Mouse (Mus musculus) skeletal muscle tissue, adult 2 months (tissue): ENCODE results near the gene Rhobtb3.
"Not testable (repeated sequence)": the region's sequence is repeated elsewhere in the genome, so short reads cannot be mapped to it uniquely, and the experiment has no call there.

Experiments used
- DNase-seq: peaks from one replicate; pipeline ENCODE4 v3.0.0-alpha.2; 2012; ENCODE audit warnings: low read depth, low spot score

Rhobtb3 gene

DNA sequence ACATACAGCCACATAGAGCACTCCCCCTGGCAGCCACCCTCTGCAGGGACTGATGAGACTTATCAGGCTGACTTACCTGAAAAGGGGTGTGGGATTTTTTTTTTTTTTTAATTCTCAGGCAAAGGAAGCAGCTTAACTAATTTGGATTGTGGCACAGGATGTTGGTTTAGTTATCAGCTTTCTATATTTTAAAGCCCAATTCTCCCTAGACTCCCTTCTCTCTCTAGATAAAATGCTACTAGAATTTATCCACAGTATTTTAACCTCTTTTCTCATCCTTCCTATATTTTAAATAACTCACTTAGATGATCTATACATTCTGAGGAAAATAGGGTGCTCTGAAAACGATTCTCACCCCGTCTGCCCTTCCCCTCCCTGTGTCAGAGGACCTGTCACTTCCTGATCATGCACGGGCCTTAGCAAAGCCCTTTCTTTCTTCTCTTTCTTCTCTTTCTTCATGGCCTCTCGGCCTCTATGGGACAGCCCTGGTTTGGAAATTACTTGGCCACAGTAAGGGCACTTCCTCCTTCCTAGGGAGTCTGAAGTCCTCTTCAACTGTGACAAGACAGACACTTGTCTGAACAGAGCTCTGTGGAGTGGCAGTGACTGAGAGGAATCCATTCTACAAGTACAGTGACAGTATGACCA is 98.1 kb downstream of the Rhobtb3 start:
- no peak for DNase-seq

DNA sequence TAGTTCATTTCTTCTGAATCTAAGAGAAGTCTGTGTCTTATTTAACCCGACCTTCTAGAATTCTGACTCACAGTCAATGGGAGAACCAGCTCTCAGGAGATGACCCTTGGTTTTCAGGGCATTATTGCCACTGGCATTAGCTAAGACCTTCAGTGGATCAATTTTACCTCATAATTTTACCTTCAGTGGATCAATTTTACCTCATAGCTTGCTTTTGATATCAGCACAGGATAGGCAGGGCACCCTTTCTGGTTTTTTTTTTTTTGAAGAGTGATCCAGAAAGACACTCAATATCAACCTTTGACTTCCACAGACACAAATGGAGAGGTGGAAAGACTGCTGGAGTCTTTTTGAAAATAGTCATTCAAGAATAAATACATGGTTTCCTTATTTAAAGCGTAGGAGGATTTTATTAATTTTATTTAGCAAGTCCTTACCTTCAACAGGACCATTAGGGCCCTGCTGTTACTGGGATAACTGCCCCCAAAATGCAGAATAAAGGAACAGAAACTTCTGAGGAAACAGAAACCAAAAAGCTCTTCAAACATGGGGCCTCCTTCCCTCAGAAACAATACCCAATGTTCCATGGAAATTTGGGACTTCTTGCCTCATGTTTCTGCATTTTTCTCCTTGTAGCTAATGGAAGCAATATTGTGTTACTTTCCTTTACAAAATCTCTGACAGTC is 98.7 kb downstream of the Rhobtb3 start:
- DNase-seq, result no peak

DNA sequence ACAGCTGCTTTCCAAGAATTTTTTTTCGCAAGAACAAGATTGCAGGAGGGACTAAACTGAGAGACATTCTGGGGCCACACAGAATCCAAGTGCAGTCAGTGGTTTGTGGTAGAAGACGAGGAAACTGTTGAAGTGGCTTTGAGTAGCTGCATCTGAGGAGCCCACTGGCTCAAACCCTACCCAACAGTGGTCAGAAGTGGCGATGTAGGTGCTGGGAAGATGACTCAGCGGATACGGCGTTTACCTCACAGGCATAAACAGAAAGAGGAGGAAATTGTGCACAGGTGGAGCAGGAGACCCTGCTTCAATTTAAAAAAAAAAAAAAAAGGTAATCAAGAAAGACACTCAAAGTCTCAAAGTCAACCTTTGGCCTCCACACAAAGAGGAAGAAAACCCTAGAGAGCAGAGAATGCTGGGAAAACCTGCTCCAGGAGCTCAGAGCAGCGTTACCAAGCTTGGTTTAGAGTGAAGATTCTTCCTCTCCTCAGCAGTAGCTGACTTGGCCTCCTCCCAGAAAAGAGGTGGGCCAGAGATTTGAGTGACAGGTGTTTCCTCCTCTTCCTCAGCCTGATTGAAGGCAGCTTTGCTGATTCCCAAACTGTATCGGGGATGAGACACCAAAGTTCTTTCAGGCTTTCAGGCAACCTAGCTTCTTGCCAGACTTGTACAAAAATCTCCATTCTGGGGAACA is 99.6 kb downstream of the Rhobtb3 start:
- no peak for DNase-seq

DNA sequence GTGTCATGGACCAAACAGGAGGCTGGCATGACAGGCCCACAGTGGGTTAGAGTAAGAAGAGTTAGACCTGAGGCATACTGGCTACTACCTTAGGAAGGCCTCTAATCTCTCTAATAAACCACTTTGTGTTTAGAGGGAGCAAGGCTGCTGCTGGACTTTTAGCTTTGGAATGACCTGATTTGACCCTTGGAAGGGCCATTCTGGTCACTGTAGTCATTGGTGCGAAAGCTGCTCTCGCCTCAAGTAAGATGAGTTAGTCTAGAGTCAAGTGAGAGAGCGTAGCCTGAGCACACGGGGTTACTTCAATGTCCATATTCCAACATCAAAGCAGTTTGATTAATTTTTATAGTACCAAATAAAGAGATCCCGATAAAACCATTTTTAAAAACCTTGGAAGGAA is 100.4 kb downstream of the Rhobtb3 start:
- no peak for DNase-seq

DNA sequence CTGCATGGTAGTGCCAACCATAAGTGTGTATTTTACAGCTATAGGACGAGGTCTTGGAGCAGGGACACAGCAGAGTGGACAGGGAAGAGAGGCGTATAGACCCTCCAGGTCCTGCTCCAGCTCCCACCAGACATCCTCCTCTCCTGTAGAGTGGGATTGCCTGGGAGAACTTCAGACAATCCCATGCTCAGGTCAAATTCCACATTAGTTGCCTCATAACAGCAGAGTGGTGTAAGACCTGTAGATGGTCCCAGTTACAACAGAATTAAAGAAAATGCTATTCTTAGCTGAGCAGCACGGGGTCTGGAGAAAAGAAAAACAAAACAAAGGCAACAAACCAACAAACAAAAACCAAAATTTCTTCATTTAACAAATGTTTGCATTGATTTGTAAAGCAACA is 101.8 kb downstream of the Rhobtb3 start:
- DNase-seq, result no peak

DNA sequence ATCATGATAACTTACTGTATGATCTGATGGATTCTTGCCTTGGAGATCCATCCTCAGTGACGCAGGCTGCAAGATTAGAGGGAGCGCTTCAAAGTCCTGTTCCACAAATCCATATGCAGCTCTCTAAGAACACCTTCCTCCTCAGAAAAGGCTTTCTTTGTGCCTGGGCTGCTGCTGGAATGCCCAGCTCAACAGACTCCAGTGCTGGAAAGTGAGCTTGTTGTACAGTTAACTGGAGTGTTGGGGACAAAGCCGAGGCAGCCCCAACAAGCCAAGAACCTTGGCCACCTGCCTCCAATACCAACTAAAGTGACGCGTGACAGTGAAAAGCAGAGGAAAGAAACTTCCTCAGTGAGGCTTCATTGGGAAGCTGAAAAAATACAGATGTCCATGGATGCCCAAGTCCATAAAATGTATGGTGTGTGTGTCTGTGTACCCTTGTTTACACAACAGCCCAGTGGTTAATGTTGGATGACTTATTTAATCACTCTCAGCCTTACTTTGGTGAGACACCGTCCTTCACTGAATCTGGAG is 102.9 kb downstream of the Rhobtb3 start:
- no peak for DNase-seq

DNA sequence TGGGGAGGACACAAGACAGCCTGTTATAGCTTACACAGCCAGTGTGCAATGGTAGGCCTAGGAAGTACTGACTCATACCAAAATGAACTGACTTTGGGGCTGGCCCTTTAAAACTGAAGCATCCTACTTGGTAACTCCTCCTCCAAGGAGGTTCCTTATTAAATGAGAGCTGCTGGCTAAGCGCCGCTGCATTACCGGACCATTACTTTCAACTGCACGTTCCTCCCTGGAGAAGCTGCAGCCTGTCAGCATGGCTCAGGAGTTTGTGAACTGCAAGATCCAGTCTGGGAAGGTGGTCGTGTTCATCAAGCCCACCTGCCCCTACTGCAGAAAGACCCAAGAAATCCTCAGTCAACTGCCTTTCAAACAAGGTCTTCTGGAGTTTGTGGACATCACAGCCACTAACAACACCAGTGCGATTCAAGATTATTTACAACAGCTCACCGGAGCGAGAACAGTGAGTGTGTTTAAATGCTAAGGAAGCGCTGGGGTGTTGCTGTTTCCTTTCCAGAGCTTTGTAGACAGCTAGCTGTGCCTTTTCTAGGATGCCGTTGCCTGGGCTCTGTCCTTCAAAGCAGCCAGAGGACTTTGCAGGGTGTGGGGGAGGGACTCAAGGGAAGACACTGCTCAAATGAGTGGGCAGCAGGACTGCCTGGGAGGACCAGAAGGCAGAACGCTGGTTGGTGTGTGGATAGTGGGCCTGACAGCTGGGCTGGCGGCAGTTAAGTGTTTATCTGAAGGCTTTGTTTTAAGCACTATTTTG is 103.8 kb downstream of the Rhobtb3 start, which contains the start of gene Glrx:
Glrx (plus strand) TSS at position 150 of the 763 bp plus-strand sequence.
- DNase-seq, result peak; percentile 83

DNA sequence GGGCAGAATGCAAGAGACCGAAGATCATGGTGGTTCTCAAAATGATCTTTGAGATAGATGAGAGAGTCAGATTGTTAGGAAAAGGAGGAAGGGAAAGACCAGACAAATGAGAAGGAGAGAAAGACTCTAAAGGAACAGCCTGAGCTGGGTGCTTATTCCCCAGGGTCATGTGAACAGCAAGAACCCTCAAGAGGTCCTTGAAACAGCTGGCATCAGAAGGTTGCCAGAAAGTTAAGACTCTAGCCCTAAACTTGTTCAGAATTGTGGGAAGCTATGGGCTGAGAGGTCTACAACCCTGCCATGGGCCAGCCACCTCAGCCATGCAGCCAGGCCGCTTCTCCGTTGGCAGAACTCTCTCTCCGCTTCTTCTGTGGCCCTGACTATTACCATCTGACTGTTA is 105.2 kb downstream of the Rhobtb3 start:
- no peak for DNase-seq

DNA sequence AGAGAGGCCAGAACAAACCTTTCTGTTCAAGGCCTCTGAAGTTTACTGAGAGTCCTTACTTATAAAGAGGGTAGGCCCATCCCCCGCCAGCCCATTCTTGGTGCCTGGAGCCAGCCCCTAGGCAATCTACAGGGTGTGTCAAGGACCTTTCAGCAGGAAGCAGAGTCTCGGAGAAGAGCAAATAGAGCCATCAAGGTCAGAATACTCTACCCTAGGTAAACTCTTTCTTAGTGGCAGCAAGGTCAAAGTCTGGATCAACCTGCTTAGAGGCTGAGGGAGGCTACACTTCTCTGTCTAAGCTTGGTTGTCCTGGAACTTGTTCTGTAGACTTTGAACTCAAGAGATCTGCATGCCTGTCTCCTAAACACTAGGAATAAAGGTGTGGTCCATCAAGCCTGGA is 108.3 kb downstream of the Rhobtb3 start:
- DNase-seq, result no peak

DNA sequence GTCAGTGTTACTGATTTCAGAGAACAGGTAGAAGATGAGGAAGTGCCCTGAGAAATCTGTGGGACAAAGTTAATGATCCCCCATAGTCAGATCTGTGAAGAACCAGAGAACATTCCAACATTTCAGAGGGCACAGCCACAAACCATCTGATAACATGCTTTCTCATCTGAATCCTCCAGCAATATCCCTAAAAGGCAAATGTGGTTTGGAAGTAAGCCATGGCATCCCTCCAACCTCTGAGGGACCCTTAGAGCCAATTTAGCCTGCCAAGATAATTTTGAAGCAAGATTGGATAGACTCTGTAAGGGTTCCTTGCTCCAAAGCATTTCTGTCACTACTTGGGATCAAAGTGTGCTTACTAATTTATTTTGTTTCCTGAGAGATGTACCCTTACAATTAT is 110.2 kb downstream of the Rhobtb3 start:
- DNase-seq, result no peak

DNA sequence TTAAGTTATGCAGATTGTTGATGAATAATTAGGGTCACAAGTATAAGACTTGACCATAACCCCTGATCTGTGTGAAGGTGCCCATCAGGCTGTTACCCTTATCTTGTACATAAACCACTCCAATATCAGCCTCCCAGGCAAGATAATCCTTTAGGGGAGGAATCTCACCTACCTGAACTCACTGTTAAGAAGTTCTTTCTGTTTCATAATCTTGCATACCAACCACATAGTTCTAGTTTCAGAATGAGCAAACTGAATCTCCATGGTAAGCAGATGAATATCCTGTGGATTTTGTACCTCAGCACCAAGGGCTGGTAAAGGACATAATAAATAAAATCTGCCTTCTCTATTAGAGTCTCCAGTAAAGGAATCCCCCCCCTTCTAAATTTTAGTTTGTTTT is 111.0 kb downstream of the Rhobtb3 start:
- DNase-seq, result no peak

DNA sequence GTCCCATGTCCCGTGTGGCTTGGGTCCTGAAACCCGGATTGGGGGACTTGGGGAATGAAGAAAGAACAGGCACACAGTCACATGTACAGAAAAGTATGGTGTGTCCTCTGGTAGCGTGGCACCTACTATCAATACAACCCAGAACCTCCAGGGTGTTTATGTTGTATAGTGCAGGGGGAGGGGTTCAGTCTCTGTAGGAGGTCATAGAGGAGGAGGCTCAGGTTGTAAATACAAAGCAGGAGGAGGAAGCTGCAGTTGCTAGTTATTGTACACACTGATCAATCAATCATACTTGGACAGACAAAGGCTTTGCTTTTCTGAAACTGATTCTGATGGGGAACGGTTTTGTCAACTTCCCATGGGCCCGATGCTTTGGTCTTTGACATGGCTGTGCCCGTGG is 112.0 kb downstream of the Rhobtb3 start:
- no peak for DNase-seq

DNA sequence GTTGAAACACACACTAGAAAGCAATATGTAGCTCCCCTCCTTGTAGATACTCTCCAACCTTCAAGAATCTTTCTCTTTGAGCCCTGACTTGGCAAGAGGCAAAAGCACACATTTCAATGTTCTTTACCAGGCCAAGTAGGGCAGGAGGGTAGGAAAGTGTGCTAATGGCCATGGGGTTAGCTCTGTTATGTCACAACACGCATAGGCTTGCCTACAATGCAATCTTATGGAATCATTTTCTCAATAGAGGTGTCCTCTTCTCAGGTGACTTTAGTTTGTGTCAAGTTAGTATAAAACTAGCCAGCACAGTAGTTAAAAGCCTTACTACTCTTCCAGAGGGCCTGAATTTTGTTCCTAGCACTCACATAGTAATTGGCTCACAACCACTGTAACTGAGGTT is 113.0 kb downstream of the Rhobtb3 start:
- no peak for DNase-seq

DNA sequence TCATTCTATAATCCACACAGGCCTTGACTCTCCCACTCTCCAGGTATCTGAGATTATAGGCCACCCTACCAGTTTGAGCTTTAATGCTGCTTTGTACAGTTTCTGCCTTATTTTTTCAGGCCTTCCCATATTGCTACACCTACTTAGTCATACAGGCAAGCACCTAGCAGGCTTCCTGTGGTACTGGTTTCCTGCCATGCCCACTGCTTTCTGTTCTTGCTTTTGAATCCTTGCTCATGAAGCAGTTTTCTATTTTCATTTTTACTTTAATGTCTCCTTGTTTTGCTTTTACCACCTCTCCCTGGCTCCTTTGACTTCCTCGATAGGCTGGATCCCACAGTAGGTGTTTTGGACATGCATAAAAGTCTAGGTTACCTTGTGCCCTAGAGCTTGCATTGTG is 118.3 kb downstream of the Rhobtb3 start:
- no peak for DNase-seq

DNA sequence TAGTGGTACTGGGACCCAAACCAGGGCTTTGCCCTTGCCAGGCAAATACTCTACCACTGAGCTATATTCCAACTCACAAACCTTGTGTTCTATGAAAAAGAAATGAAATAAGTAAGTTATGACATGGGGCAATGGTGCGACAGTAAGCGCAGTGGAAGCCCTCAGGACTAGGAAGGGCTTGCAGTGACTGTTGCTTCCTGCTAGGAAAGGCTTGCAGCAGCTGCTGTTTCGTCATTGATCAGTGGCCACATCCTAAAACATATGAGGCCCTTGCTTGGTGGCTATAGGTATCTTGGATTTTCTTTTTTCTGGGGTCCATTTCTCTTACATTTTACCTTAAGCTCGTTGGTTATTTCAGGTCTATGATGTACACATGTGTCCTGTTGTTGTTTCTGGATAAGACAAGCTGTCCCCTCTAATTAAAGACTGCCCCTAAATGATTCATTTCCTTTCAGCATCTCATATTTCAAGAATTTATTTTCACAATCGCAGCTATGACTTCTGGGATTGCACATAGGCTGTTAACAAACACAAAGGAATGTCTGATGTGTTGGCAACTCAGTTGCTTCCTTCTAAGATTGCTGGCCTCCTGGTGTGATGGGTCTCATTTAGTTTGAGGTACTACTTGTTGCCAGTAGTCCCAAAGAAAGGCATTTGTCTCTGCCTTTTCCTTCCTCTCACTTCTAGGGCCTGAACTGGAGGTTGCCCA is 119.0 kb downstream of the Rhobtb3 start:
- DNase-seq, result no peak

DNA sequence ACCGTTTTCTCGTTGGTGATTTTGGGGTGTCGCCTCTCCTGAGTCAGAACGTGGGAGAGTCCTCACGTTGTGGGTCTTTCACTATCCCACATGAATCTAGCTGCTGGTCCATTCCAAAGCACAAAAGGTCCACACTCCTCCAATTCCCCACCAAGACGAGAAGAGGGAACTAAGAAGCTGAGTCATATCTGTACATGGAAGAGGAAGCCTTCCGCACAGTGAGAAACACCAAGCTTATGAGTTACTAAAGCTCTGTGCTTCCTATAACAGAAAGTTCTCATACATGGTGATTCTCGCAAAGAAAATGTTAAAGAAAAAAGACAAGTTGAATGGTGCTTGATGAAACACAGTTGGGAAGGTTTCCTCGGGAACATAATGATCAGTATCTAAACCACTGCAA is 120.5 kb downstream of the Rhobtb3 start:
- DNase-seq, result no peak

DNA sequence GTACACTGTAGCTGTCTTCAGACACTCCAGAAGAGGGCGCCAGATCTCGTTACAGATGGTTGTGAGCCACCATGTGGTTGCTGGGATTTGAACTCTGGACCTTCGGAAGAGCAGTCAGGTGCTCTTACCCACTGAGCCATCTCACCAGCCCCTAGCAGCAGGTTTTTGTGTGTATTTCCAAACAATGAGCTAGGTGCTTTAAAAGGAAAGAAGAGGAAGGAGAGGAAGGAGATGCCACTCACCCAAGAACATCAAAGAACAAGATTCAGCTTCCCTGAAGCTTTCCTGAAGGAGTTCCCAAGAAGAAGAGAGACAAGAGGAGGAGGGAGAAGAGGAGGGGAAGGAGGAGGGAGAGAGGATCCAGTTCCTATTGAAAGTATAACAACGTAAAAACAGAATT is 121.4 kb downstream of the Rhobtb3 start:
- not testable (repeated sequence) for DNase-seq

DNA sequence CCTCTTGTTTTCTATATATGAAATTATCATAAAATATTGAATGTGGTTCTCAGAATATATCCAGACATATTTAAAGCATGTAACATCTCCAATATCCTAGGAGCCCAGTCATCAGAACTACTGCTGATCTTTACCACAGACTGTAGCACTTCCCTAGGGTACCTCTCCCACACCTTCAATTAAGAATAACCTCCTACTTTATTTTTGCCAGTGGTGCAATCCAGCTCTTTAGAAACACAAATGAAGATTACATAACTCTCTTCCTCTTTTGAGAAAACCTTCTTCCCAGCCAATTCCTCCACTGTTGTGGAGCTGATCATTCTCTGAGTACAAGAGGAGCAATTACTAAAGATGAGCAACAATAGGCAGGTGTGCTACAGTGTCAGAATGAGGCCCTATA is 123.8 kb downstream of the Rhobtb3 start:
- no peak for DNase-seq
